Mouse (Mus musculus): ENCODE measurements around the gene Palmd.

Gene Palmd

DNA sequence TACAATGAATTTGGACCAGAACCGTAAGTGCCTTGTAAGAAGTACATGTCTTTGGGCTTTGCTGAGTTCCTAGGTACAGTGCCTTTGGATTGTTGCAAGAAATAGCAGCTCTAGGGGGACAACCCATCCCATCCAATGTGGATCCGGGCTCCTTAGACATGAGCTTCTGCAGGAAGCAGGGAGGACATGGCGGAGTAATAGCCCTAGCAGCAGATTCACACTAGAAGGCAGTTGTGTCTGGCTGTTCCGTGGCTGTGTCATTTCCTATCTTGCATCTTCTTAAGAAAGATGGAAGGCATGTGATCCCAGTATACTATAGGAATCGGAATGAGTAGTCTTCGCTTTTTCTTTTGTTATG, 76.6 kb downstream of the Palmd start:
- no peak for DNase-seq (ENCODE audit: low read depth, low spot score)

DNA sequence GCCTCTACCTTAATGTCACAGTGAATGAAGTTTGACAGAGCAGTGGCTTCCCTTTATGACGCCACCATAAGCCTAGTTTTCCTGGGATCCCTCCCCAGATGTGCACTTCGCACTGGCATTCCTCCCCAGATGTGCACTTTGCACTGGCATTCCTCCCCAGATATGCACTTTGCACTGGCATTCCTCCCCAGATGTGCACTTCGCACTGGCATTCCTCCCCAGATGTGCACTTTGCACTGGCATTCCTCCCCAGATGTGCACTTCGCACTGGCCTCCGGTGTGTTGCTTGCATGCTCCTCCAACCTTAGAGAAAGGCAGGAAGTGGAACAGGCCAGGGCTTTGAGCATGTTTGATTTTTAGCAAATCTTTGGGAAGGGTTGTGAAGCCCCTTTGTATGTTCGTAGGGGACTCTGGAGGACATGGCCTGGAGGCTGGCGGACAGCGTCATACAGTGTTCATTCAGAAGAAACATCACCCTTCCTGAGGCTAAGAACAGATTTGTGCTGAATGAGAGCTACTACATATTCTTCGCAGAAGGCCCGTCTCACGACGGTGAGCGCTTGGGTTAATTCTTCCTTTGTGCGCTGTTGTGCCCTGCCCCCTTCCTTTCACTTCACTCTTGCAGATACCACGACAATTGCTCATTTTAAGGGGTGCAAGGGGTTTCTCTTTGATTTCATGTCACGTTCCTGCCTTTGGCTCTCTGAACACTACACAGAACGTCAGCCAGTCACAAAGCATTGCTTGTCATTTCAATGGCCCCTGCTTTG, 77.2 kb downstream of the Palmd start:
- no peak for DNase-seq (ENCODE audit: low read depth, low spot score)

DNA sequence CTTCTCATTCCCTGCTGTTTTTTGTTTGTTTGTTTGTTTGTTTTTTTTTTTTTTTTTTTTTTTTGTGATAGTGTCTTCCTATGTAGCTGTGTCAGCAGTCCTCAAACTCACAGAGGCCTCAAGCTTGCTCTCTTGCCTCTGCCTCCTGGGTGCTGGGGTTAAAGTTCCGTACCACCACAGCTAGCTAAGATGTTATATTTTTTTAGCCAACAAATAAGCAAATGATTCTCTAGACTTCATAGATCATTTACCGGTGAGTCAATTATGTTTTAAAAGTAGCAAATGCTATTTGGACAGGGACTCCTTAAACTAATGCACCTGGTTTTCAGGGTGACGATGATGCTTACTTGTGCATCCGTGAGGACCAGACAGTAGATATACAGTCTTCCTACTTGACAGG, 78.2 kb downstream of the Palmd start:
- no peak for DNase-seq (ENCODE audit: low read depth, low spot score)

DNA sequence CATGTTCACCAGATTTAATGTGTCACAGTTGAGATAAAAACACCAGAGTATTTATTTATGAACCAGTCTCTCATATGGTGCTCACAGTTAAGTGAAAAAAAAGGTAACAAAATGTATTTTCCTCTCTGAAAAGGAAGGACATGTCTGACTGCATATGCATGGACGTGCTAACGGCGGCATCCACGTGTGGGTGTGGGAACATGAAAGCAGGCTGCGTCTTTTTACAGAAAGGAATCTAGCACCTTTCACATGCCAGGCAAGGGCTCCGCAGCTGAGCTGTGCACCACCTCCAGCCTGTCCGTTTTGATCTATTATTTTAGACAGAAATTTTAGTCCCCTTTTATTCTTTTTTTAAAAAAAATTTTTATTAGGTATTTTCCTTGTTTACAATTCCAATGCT, 79.4 kb downstream of the Palmd start:
- no peak for DNase-seq (ENCODE audit: low read depth, low spot score)

DNA sequence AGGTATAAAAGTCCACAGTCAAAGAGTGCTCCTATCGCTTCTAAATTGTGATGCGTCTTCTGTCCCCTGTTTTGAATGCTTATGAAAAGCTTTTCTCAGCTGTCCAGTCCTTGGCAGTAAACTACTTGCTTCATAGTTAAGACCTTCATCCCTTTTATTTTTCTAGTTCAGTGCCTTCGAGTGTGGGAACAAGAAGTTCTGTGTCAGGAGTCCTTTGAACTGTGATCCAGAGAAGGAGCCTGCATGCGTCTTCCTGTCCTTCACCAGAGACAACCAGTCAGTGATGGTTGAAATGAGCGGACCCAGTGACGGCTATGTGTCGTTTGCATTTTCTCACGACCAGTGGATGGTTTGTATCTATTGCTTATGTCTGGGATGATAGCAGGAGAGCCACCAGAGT, 83.8 kb downstream of the Palmd start:
- no peak for DNase-seq (ENCODE audit: low read depth, low spot score)

DNA sequence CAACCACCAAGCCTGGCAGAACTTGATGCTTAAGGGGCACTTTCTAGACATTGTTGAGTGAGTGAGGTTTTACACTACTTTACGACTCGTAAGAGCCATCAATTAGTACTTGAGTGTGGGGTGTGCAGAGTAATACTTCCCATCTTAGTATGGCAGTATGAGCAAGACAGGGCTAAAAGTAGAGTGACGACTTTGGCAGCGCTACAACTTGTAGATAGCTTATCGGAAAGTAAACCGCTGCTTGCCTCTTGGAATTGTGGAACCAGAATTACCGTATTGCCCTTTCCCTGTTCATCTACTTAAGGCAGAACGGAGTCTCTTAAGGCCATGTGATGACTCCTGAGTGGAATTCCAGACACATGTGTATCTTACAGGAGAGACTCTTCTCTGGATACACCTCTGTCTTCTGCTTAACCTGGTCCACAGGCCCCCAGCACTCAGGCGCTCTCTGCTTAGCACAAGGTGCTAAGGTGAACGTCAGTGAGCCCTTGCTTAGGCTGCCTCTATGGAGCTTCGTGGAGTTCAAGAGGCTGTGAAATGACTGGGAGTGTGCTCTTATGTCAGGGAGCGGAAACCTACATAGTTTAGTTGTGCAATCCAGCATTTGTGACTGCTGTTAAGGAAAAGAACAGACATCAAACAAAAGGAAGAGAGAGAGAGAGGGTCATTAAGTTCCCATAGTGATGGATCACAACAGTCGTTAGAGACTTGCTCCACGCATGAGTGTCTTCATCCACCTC, 86.4 kb downstream of the Palmd start:
- no peak for DNase-seq (ENCODE audit: low read depth, low spot score)

DNA sequence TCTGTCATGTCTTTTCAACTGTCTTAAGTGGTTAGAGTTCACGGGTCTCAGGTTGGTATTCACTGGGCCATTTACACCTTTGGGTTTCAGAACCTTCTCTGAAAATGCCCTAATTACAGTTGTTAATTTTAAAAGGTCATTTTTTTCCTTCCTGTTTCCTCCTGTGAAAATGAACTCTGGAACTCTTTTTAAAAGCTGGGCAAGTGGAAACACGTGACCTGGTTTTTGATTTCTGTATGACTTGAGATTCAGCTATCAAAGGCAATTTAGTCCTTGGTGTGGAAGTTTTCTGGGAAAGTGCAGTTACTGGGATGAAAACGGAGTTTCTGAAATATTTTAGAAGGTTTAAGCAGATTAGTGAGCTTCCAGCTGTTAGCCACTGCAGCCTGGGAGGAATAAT, 98.4 kb downstream of the Palmd start:
- DNase-seq (ENCODE audit: low read depth, low spot score): no peak
